Mouse (Mus musculus): Measurements from ENCODE around the gene Tmem242.
A peak's percentile ranks its signal among the peaks of the same experiment; 100 is the strongest.
"Not testable (repeated sequence)": the region's sequence is repeated elsewhere in the genome, so short reads cannot be mapped to it uniquely, and the experiment has no call there.

Gene Tmem242

DNA sequence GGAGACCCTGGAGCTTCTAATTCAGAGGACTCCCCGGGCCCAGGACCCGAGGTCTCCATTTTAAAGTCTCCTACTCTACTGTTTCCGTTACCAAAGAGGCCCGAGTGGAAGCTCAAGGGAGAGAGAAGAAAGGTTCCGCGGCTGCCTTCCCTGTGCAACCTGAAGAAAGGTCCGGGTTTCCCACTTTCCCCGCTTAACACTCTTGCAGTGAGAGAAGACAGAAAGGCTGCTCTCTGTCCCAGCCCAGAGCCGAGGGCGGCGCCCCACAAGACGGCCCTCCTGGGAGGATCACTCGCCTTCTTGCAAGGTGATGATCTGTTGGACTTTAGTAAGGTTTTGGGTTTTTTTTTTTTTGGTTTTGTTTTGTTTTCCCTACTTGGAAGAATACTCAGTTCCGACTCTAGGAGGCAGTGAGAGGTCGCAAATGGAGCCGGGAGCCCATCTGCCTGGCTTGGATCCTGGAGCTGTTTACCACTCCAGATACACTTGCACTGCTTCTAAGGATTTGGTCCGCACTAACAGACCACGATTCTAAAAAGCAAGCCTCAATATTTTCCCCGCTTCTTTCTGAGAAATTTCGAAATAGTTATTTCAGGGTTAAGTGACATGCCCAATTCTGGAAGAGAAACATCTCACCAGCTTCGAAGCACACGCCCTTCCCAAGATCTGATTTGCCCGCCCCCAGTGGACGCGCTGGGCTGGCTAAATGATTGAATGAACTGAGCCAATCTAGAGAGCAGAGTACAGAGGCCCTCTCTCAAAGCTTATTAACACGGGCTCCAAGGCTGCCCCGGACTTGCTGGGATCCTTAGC lies at the start of gene Tmem242:
Gene Tmem242, minus strand, starts transcription at position 101 of the 813 bp plus-strand sequence.
- DNase-seq = peak; percentile 85

DNA sequence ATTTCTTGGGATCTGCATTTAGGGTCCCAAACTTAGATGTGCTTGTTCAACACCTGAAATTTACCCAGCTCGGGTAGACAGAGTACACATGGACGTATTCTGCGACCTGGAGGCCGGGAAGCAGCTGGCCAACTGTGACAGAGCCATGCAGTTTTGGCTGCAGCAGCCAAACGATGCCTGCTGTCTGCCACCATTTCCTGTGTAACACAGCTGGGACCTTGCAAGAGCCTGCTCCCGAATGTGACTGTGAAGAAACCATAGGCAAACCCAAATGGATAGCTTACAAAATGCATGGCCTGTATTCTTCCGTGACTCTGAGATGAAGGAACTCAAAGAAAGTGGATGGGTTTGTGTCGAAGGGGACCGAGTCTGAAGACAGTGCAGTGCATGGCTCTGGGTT lies 48.1 kb upstream of the Tmem242 start:
- DNase-seq = no peak

DNA sequence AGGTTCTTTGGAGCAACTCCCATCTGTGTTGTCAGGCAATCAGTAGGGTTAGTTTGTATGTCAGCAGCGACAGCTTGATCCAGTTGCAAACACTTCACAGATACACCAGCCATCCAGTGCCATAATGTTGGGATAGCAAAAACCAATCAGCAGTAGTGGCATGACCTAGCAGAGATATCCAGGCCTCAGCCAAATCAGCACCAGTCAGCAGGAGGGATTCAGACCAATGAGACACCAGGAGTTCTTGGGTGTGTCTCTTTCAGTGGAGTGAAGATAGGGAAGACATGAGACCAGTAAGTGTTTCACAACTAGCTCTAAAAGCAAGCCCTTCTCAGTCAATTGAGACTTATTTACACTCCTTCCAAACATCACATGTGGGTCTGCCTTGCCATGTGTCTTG lies 44.6 kb upstream of the Tmem242 start:
- DNase-seq = no peak

DNA sequence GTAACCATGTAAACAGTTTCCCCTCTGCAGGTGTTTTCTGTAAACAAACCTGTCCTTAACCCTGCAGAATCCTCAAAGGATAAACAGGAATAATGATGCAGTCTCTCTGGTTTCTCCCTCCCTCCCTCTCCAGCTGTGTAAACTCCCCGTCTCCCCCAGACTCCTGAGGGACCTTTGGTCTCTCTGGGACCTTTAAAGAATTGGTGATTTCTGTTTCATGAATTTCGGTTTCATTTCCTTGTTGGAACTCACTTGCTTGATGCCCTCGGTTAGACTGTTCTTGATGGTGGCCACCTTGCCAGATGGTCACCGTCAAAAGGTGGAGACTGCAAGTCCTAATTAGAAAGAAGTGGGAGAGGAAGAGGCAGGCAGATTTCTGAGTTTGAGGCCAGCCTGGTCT lies 43.4 kb upstream of the Tmem242 start:
- no peak for DNase-seq

DNA sequence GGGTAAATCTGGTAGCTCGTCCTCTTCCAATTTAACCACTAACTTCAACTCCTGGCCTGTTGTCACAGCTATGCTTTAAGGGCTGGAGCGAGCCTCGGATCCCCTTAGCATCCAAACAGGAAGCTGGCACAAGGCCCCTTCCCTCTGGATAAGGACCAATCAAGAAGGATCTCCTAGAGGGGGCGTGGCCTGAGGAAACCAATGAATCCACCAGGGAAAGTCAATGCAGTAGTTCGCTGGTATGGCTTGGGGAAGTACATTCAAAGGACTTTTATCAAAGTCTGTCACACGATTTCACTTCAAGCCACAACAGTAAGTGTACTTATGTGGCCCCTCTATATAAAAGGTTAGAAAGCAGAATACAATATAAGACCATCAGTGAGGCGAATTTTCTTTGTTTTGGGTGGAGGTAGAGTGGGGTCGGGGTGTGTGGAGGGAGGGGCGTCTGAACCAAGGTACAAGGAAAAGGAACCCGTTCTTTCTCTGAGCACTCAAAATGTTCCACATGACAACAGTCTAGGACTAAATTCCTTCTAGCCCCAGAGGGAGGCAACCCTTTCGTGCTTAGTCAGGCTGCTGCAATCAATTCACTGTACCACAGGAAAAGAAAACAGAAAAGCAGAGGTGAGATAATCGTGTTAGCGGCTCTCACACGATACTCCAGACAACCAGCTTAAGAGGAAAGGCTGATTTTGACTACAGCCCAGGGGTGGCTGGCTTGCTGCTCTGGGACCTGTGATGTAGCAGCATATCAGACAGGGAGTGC lies 36.1 kb upstream of the Tmem242 start:
- no peak for DNase-seq

DNA sequence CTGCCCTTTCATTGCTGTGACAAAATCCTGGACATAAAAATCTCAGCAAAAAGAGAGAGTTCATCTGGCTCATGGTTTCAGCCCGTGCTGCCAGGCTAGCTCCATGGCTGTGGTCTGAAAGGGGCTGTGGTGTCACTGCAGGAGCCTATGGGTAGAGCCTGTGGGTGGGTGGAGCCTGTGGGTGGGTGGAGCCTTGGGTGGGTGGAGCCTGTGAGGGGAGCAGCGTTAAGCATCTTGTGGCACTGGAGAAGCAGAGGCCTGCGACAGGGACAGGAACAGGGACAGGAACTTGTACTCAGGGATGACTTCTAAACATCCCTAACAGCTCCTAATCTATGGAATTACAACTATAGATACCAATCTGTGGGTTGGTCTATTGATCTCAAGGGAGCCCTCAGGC lies 32.2 kb upstream of the Tmem242 start:
- DNase-seq = no peak

DNA sequence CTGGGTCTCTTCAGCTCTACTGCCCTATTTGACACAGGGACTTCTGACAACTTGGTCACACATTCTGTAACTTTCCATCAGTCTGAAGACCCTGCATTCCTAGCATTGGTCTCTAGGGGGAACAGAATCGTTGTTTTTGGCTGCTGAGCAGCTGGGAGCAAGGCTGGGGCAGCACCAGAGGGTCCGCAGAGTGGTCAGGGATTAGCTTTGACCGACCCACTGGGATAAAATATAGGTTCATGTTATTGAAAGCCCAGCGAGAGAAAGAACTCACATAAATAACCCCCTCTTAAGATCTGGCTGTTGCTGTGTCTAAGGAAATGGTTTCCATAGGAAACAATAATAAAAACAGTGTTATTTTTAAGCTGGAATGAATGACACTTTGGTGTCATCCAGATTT lies 27.1 kb upstream of the Tmem242 start:
- no peak for DNase-seq

DNA sequence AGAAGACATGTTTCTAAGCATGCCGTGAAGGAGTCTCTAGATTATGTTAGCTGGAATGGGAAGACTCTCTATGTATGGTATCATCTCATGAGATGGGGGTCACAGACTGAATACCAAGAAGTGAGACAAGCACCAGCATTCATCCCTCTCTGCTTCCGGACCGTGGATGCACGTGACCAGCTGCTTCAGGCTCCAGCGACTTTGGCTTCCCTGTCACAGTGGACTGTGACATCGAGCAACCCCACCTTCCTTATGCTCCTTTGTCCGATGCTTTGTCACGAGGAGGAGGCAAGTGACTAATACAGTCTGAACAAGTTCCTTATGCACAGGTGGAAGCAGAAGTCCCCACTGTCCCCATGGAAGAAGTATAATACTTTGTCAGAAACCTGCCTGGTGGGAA lies 26.7 kb upstream of the Tmem242 start:
- no peak for DNase-seq

DNA sequence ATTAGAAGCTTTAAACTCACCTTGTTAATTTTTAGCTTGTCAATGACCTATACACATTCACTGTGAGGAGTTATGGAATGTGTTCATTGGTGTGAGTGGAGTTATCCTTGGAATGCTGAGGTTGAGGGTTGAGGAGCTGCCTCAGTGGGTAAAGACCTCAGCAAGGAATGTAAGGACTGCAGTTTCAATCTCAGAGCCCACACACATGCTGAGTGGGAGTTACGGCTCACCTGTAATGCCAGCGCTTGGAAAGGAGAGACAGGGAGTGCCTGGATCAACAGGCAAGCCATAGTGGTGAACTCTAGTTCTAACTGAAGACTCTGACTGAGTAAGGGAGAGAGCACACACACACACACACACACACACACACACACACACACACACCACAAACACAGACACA lies 23.9 kb upstream of the Tmem242 start:
- DNase-seq = no peak

DNA sequence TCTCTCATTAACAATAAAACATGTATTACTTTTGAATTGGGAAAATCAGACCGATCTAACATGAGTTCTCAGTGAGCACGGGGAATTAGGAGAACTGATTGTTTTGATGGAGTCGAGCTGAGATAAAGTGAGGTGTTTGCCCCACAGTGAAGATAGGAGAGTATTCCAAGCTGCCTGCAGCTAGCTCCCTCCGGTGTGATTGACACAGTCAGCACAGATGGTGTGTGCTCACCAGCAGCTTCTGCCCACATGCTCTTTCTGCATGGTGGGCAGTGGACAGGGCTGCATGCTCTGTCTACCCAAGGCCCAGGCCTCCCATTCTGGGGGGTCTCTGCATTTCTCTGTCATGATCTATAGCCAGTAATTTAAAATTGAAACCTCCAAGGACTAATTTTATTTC lies 13.6 kb upstream of the Tmem242 start:
- DNase-seq = no peak

DNA sequence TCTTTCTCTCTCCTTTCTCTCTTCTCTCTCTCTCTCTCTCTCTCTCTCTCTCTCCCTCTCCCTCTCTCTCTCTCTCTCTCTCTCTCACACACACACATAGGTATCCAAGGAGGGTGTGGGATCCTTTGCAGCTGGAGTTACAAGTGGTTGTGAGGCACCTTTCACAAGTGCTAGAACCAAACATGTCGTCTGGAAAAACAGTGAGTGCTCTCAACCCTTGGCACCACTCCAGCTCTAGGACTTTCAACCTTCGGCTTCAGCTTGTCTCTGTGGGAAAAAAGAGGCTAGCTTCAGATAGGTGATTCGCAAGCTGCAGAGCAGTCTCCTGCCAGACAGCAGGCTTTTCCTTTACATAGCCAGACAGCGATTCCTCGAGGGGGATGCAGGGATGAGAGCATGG lies 3.7 kb upstream of the Tmem242 start:
- DNase-seq = no peak

DNA sequence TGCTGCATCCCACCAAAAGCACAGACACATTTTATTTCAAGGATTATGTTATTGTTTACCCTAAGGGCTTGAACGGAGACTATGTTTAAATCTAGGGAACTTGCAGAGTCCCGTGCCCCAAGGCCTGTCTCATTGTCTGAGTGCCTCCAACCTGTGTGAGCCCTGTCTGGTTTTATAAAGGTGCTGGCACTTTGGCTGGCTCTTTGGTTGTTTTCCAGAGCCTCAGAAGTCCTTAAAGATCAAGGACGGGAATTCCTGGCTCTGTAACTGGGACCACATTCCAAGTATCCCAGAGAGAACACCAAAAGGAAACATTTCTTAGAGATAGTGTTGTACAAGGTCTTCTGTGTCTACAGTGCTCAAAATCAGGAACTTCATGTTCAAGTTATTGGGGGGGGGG lies 3.2 kb upstream of the Tmem242 start:
- DNase-seq = no peak

DNA sequence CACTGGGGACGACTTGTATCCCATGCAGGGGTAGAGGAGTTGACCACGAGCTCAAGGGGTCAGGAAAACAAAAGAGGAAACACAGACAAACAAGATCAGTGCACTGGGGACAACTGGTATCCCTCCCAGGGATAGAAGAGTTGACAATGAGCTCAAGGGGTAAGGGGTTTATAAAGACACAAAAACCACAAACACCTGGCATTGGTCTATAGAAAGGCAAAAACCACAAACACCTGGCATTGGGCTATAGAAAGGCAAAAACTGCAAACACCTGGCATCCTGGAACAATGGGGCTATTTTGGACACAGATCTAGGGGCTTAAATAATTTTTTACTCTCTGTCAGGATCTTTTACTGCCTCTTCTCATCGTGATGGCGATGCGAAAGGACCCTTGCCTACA lies 2.3 kb upstream of the Tmem242 start:
- DNase-seq = not testable (repeated sequence)

DNA sequence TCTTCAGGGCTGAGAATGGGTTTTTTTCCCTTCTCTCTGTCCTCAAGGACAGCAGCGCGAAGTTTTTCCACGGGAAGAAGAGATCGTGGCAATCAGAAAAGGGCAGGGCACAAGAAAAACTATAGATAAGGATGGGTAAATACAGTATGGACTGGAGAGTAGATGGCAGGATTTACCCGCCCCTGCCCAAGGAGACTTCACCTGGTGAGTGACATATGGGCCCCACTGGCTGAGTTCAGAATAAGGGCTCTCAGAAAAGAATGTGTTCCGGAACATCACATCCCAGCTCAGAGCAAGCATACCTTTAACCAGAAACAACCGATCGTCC lies 264 bp downstream of the Tmem242 start:
- no peak for DNase-seq

DNA sequence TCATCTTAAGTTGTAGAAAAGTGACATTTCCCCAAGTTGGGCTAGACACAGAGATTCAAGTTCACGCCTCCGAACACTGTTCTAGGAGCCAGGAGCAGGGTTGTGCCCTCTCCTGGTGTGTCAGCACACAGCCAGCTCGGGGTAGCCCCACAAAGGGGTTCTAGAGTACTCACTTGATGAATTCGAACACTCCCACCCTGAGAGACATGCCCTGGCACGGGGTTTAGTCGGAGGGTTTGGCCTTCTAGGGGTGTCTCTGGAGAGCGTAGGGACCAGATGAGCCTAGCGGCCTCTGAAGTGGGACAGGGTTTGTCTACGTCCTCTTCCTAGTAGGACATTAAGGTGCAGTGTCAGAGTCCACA lies 10.3 kb downstream of the Tmem242 start:
- DNase-seq = no peak

DNA sequence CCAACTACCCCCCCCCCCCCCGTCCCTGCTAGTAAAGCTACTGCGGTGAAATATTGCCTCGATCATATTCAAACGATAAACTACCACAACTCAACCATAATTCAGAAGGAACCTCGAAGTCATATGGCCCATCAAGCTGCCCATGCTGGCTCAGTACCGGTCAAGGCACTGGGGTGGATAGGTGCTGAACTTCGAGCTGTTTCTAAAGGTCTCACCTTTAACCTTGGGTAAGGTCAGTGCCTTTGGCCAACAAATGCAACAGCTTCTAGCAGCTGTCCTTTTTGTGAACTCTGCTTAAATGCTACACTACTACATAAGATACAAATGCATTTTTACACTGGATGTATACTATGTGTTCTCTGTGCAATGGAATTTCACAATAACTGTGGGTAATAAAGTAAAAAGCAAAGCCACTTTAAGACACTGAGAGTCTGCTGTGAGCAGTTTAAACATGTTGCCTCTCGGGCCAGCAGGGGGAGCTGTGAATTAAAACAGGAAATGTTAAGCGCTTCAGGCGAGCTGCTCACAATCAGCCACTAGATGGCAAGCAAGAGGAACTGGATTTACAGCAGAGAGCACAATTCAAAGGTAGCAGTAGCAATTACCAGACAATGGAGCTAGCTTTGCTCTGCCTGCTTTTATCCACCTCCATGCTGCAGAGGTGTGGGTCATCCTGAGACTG lies 10.8 kb downstream of the Tmem242 start:
- DNase-seq = peak; percentile 85

DNA sequence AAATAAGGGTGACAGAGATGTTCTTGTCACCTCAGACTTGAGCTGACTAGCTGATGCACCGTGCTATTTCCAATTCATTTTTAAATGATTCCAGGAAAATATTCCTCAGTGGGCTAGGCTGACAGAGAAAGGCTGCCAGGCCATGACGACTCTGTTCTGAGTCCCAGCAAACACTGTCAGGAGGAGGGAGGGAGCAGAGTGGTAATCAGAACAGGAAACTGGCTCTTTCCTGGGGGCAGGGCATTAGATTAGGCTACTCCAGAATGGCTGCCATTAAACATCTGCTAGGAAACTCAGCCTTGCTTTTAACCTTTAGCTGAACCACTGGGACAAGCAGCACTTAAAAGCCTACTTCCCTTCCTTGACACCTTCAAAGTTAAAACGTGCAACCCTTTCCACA lies 14.9 kb downstream of the Tmem242 start:
- no peak for DNase-seq

DNA sequence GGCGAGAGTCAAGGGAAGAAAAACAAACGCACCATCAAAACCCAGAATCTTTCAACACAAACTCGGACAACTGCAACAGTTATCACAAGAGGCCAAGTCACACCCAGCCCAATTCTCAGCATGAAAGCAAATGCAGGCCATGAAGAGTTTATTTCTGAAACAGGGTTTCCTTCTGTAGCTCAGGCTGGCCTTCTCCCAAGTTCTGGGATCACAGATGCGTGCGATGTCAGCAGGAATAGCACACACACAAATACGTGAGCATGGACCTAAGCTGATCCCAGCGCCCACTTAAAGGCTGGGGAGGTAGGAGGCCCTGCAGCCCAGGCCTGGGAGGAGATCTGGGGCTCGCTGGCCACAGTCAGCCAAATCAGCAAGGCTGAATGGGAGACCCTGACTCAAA lies 15.9 kb downstream of the Tmem242 start:
- no peak for DNase-seq

DNA sequence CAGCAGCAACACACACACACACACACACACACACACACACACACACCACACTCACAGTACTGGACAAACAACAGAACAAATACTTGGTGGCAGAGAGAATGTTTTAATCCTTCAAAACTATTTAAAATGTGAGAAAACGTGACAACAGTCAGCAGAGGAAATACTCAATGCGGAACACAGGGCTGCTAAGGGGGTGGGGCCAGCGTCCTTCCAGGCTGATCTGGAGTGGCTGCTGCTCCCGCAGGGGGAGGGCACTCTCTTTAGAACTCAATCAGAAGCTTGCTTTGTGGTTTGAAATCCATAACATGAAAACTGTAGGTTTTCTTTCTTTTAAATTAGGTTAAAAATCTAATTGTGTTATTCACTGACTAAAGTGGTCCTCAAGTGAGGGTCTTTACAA lies 18.2 kb downstream of the Tmem242 start:
- DNase-seq = no peak

DNA sequence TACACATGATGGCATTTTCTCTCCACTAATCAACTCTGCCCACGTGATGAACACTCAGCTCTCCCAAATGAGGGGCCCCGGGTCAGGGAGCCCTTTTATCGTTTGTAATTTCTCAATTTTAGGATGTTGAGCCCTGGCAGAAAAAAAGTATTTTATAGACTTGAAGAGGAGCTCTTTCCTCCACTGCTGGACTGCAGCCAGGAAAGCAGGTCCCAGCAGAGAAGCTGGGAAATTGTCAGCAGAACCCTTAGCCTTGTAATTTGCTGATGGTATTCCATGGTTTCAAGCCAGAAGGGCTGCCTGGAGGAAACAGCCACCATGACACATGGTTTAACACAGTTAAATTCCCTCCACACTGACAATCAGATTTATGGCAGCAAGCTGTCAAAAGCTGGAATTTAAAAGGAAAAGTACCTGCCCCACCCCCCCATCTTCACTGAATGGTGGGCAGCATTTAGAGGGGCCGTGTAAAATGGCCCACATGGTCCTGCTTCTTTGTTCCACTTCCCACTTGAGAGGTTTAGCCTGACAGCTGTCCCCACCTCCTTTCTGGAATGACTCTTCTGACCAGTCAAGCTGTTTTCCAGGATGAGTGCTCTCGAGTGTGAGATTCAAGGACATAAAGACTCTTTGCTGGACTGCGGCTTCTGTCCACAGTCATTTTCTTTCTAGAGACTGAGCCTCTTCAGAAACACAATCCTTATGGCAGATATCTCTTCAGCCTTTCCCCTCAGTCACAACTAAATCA lies 20.1 kb downstream of the Tmem242 start:
- no peak for DNase-seq

DNA sequence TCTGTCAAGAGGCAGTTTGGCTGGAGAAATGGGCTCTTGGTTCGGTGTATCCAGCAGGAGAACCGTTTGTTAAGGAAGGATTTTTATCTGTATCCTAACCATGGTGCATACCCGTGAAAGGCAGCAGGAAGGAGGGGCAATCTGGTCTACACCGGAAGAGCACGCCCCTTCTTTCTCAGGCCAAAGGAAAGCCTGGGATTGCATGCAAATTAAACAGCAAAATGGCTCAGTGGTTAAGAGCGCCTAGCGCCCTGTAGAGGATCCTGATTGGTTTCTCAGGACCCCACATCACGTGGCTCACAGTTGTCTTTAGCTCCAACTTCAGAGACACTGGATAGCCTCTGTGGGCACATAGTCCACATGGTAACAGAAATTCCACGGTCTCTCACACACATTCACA lies 21.0 kb downstream of the Tmem242 start:
- no peak for DNase-seq

DNA sequence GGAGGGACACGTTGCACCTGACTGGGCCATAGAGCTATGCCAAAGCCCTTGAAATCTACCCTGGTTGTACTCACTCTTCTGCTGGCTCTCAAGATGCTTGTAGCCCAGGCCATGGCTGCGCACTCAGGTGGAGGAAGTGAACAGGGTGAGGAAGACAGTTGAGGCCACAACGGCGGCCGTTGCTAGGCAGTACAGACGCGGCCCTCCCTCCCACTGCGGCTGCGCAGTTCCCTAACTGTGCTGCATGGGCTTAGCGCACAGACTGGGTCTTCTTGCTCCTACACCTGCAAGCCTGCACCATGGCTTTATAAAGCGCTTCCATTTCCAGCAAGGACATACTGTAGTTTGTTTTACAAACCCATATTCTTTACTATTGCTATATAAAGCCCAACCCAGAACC lies 21.5 kb downstream of the Tmem242 start, which contains the start of gene Ldhal6b:
Gene Ldhal6b, minus strand, starts transcription at position 223 of the 400 bp plus-strand sequence.
- no peak for DNase-seq

DNA sequence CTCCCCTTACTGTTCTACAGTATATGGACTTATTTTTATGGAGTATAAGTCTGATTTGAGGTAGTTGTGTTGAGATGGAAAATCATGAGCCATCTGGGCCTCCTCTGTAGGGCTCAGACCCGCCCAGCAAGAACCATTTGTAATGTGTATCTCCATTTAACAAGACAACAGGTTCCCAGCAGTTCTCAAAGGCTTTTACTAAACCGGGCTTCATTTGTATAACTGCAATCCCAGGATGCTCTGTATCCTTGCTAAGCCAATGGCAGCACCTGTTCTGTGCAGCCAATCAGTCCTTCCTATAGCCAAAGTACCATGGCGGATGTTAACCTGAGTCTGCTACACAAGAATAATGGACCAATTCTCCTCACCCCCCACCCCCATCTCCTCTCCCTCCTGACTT lies 23.5 kb downstream of the Tmem242 start:
- DNase-seq = no peak
